Mouse (Mus musculus): ENCODE data around the gene Poc1b.

DNA sequence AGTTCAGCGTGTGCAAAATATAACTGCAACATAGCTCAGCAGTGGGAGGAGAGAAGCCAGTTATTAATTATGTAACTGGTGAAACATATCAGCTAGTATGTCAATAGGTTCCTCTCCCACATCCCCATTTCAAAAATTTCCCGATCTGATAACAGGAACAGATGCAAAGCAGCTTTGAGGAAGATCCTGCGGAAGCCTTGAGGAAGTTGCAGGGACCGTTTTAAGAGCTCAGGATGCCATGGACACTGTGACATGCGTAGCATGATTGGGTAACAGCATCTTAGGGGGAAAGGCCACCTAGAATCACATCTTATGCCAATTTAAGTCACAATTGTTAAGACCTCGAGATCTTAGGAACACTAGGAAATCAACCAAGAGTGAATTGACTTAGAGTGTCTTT lies 16.9 kb upstream of the Poc1b start:
- no peak for TF ChIP-seq GATA1 (IDR thresholded peaks at IDR 0.05; ENCODE audit: borderline replicate concordance, low read length)
- no peak for TF ChIP-seq FLI1 (IDR thresholded peaks at IDR 0.05; ENCODE audit: low read length)
